Mouse (Mus musculus) fibroblast of lung, adult 2 months (primary cell): ENCODE data around the gene R3hdml.
"Not testable (repeated sequence)": the region's sequence is repeated elsewhere in the genome, so short reads cannot be mapped to it uniquely, and the experiment has no call there.

Experiments
- DNase-seq: peaks from one replicate; pipeline ENCODE4 v3.0.0-alpha.2; 2011; ENCODE audit warnings: low read depth

The R3hdml gene

GRCm38 (mm10) chr2:163492018-163492417 lies at the start of gene R3hdml:
Gene R3hdml (plus strand): TSS chr2:163492318.
- no peak for DNase-seq

GRCm38 (mm10) chr2:163443543-163443942 lies 48.6 kb upstream of the R3hdml start:
- DNase-seq, result no peak

GRCm38 (mm10) chr2:163444017-163444416 lies 48.1 kb upstream of the R3hdml start:
- DNase-seq, result no peak

- no peak for DNase-seq
Observed at GRCm38 (mm10) chr2:163447375-163447774, 44.7 kb upstream of the R3hdml start.

- no peak for DNase-seq
Observed at GRCm38 (mm10) chr2:163449276-163449675, 42.8 kb upstream of the R3hdml start.

- no peak for DNase-seq
Observed at GRCm38 (mm10) chr2:163450668-163451295, 41.3 kb upstream of the R3hdml start.

GRCm38 (mm10) chr2:163452738-163453137 lies 39.4 kb upstream of the R3hdml start:
- DNase-seq, result no peak

GRCm38 (mm10) chr2:163453378-163453777 lies 38.7 kb upstream of the R3hdml start:
- no peak for DNase-seq

- no peak for DNase-seq
Observed at GRCm38 (mm10) chr2:163458539-163459265, 33.4 kb upstream of the R3hdml start.

GRCm38 (mm10) chr2:163459380-163459779 lies 32.7 kb upstream of the R3hdml start:
- DNase-seq, result no peak

- DNase-seq, result no peak
Observed at GRCm38 (mm10) chr2:163460622-163461021, 31.5 kb upstream of the R3hdml start.

GRCm38 (mm10) chr2:163461307-163461706 lies 30.8 kb upstream of the R3hdml start:
- DNase-seq, result not testable (repeated sequence)

- DNase-seq, result no peak
Observed at GRCm38 (mm10) chr2:163462386-163462785, 29.7 kb upstream of the R3hdml start.

- no peak for DNase-seq
Observed at GRCm38 (mm10) chr2:163462801-163463200, 29.3 kb upstream of the R3hdml start.

- DNase-seq, result no peak
Observed at GRCm38 (mm10) chr2:163463251-163463769, 28.8 kb upstream of the R3hdml start.

- DNase-seq, result no peak
Observed at GRCm38 (mm10) chr2:163463998-163464397, 28.1 kb upstream of the R3hdml start.

GRCm38 (mm10) chr2:163464562-163464961 lies 27.6 kb upstream of the R3hdml start:
- DNase-seq, result no peak

- no peak for DNase-seq
Observed at GRCm38 (mm10) chr2:163466771-163467170, 25.3 kb upstream of the R3hdml start.

GRCm38 (mm10) chr2:163467585-163467984 lies 24.5 kb upstream of the R3hdml start:
- DNase-seq, result no peak

- DNase-seq, result no peak
Observed at GRCm38 (mm10) chr2:163468866-163469265, 23.3 kb upstream of the R3hdml start.

- DNase-seq, result no peak
Observed at GRCm38 (mm10) chr2:163469711-163470110, 22.4 kb upstream of the R3hdml start.

- peak; percentile 53 for DNase-seq
Observed at GRCm38 (mm10) chr2:163471136-163471535, 21.0 kb upstream of the R3hdml start.

GRCm38 (mm10) chr2:163471710-163472465 lies 20.2 kb upstream of the R3hdml start:
- DNase-seq, result no peak
